16 mouse cellular contexts compared by ENCODE assay signal in the genomic region with DNA sequence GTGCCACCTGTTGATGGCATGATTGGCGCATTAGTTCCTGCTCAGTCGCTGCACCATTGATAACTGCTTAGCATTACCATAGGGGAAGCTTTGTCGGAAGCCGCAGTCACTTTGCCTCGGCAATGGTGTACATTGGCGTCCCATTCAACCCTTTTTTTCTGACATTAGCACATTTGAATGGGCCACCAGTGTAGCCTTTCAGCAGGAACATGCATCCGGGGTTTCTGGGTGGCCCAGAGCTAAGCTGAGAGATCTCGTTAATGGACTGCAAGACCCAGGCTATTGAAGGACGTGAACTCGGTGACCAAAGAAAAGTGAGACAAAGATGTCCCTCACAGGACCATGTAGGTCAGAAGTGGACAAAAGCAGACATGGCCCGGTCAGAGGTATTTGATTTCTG.
DNase-seq lines count a peak whose midpoint lies in the region; ATAC-seq lines count a peak whose summit lies in the region.
"Had no signal": no experiment of that assay in that cellular context is flagged by ENCODE, and none has a peak within 500 bp of the region (broad histone marks: within the 10 kb centered on the region; RNA-seq: fewer than 3 reads in every experiment).

No protein-coding gene starts in this region.

- no peak overlapping the region for H3K9ac ChIP-seq in heart, embryonic 14.5 days (ENCODE audit: low read length)
- no peak overlapping the region for H3K9ac ChIP-seq in midbrain, embryonic 14.5 days (replicated peaks; ENCODE audit: low read length)
- H3K9ac ChIP-seq: liver, embryonic 12.5 days; stomach, embryonic 15.5 days had no signal

- H3K4me2 ChIP-seq in heart, embryonic 14.5 days (ENCODE audit: low read length) = peak overlapping the region; percentile 38
- H3K4me2 ChIP-seq in midbrain, embryonic 14.5 days (ENCODE audit: low read length) = peak overlapping the region; percentile 17; the same call in 1 of the 2 replicates
- H3K4me2 ChIP-seq: liver, embryonic 12.5 days; stomach, embryonic 15.5 days had no signal

- H3K9me3 ChIP-seq in heart, embryonic 14.5 days (ENCODE audit: control insufficient read depth, low read length) = no peaks in the 10 kb centered on the region
- no peaks in the 10 kb centered on the region for H3K9me3 ChIP-seq in hindbrain, embryonic 10.5 days
- H3K9me3 ChIP-seq in midbrain, embryonic 14.5 days (ENCODE audit: control insufficient read depth, low read length) = no peaks in the 10 kb centered on the region
- H3K9me3 ChIP-seq: heart, embryonic 10.5 days; liver, embryonic 12.5 days; stomach, embryonic 15.5 days had no signal

- no peaks in the 10 kb centered on the region for H3K36me3 ChIP-seq in heart, embryonic 14.5 days (ENCODE audit: control insufficient read depth, insufficient read depth, low read length)
- H3K36me3 ChIP-seq in hindbrain, embryonic 10.5 days = no peaks in the 10 kb centered on the region
- no peaks in the 10 kb centered on the region for H3K36me3 ChIP-seq in midbrain, embryonic 14.5 days (ENCODE audit: control insufficient read depth, insufficient read depth, low read length)
- H3K36me3 ChIP-seq: heart, embryonic 10.5 days; liver, embryonic 12.5 days; stomach, embryonic 15.5 days had no signal

- no peaks in the 10 kb centered on the region for H3K27me3 ChIP-seq in heart, embryonic 14.5 days (ENCODE audit: control insufficient read depth, insufficient read depth, low read length)
- peaks cover 92% of the 10 kb centered on the region for H3K27me3 ChIP-seq in hindbrain, embryonic 10.5 days (ENCODE audit: insufficient read depth, poor library complexity, severe bottlenecking)
- peaks cover 26% of the 10 kb centered on the region for H3K27me3 ChIP-seq in midbrain, embryonic 14.5 days (ENCODE audit: control insufficient read depth, insufficient read depth, low read length)
- H3K27me3 ChIP-seq: liver, embryonic 12.5 days; Patski; stomach, embryonic 15.5 days had no signal

- DNase-seq in heart, adult 11 months = no peak
- peak; percentile 38 for DNase-seq in ZHBTc4 (ENCODE audit: low read depth, low spot score)
- peak; percentile 65 for DNase-seq in hindbrain, embryonic 10.5 days (ENCODE audit: low spot score)
- DNase-seq in midbrain, embryonic 14.5 days = no peak
- no peak for DNase-seq in adrenal gland, postnatal 25 days
- DNase-seq in ovary, postnatal 36 days (ENCODE audit: low spot score) = no peak
- DNase-seq in urinary bladder, postnatal 4 days (ENCODE audit: low spot score in 2 of 2) = no peak
- DNase-seq: adrenal gland, postnatal 14 days; cerebellum, adult 11 months; kidney, postnatal 25 days had no signal

- no peak overlapping the region for H3K27ac ChIP-seq in heart, embryonic 14.5 days (replicated peaks in 1 of 2; ENCODE audit: control insufficient read depth in 1 of 2, insufficient read depth in 1 of 2, low read depth in 2 of 2, low read length in 2 of 2)
- H3K27ac ChIP-seq in hindbrain, embryonic 10.5 days = no peak overlapping the region
- no peak overlapping the region for H3K27ac ChIP-seq in midbrain, embryonic 14.5 days (replicated peaks; ENCODE audit: low read depth, low read length)
- H3K27ac ChIP-seq: heart, embryonic 10.5 days; liver, embryonic 12.5 days; stomach, embryonic 15.5 days had no signal

- no peaks in the 10 kb centered on the region; a peak in 1 of 4 replicates for H3K4me1 ChIP-seq in heart, embryonic 14.5 days (ENCODE audit: control insufficient read depth in 2 of 2, insufficient read depth in 2 of 2, low read length in 2 of 2)
- peaks cover 11% of the 10 kb centered on the region for H3K4me1 ChIP-seq in hindbrain, embryonic 10.5 days (replicated peaks)
- H3K4me1 ChIP-seq in midbrain, embryonic 14.5 days (ENCODE audit: control insufficient read depth, insufficient read depth, low read length) = peaks cover 5% of the 10 kb centered on the region; the same call in 1 of the 2 replicates
- H3K4me1 ChIP-seq: heart, embryonic 10.5 days; liver, embryonic 12.5 days; stomach, embryonic 15.5 days had no signal

- no peak overlapping the region for H3K4me3 ChIP-seq in heart, embryonic 14.5 days (ENCODE audit: control insufficient read depth in 1 of 2, insufficient read depth in 1 of 2, low read depth in 1 of 2, low read length in 2 of 2)
- H3K4me3 ChIP-seq in hindbrain, embryonic 10.5 days = no peak overlapping the region
- H3K4me3 ChIP-seq in midbrain, embryonic 14.5 days (replicated peaks; ENCODE audit: low read depth, low read length) = no peak overlapping the region
- H3K4me3 ChIP-seq: heart, embryonic 10.5 days; liver, embryonic 12.5 days; stomach, embryonic 15.5 days had no signal

- WGBS in heart, embryonic 14.5 days = 62% methylated on average over 11 of the region's 11 CpGs
- WGBS in hindbrain, embryonic 10.5 days = 20% methylated on average over 11 of the region's 11 CpGs
- WGBS in midbrain, embryonic 14.5 days = 7% methylated on average over 11 of the region's 11 CpGs

- ATAC-seq in heart, embryonic 14.5 days (ENCODE audit: insufficient number of reproducible peaks, insufficient read depth, low FRiP score, low read depth) = no peak
- no peak for ATAC-seq in midbrain, embryonic 14.5 days (ENCODE audit: low FRiP score, low TSS enrichment)
- ATAC-seq: inflammation-experienced regulatory T-cells, adult 6 months; liver, embryonic 12.5 days; Patski had no signal

Comparison
In these comparisons a context has a peak if more than half of its experiments do, and no peak if none do; other contexts are left out.
1. DNase-seq: peak in ZHBTc4 (single experiment) and hindbrain, embryonic 10.5 days (single experiment); none in heart, adult 11 months (single experiment), midbrain, embryonic 14.5 days (single experiment), adrenal gland, postnatal 25 days (single experiment), ovary, postnatal 36 days (single experiment) and urinary bladder, postnatal 4 days (0 of 2).